ENCODE assay signal across 17 mouse cellular contexts in genomic region chr14:79434068-79434467, GRCm38 (mm10).
"Had no signal": no experiment of that assay in that cellular context is flagged by ENCODE, and none has a peak within 500 bp of the region (broad histone marks: within the 10 kb centered on the region; RNA-seq: fewer than 3 reads in every experiment).

No protein-coding gene starts in this region.

- H3K4me1 ChIP-seq: neural tube, embryonic 12.5 days; neural tube, embryonic 13.5 days; neural tube, embryonic 15.5 days; stomach, embryonic 15.5 days had no signal

- H3K27ac ChIP-seq: neural tube, embryonic 12.5 days; neural tube, embryonic 13.5 days; neural tube, embryonic 15.5 days; stomach, embryonic 15.5 days; stomach, postnatal 0 days had no signal

- H3K36me3 ChIP-seq: neural tube, embryonic 12.5 days; neural tube, embryonic 15.5 days; stomach, embryonic 15.5 days had no signal

- DNase-seq: retina, postnatal 1 day; right cerebral cortex, adult 18-20 months; right cerebral cortex, postnatal 14 days; right cerebral cortex, postnatal 25 days; right cerebral cortex, postnatal 4 days; spleen, adult 18-20 months; thymus, adult 18-20 months; thymus, adult 2 months; thymus, postnatal 14 days; thymus, postnatal 25 days; thymus, postnatal 36 days; thymus, postnatal 4 days had no signal

- H3K4me3 ChIP-seq: neural tube, embryonic 12.5 days; neural tube, embryonic 13.5 days; neural tube, embryonic 15.5 days; stomach, embryonic 15.5 days had no signal

- H3K4me2 ChIP-seq: neural tube, embryonic 12.5 days; neural tube, embryonic 13.5 days; neural tube, embryonic 15.5 days; stomach, embryonic 15.5 days had no signal

- H3K9me3 ChIP-seq: neural tube, embryonic 12.5 days; neural tube, embryonic 13.5 days; neural tube, embryonic 15.5 days; stomach, embryonic 15.5 days had no signal

- H3K9ac ChIP-seq: neural tube, embryonic 12.5 days; neural tube, embryonic 13.5 days; neural tube, embryonic 15.5 days; stomach, embryonic 15.5 days had no signal

- H3K27me3 ChIP-seq: neural tube, embryonic 12.5 days; neural tube, embryonic 13.5 days; neural tube, embryonic 15.5 days; stomach, embryonic 15.5 days had no signal
